Mouse (Mus musculus): ENCODE measurements around the gene Ptk6. TPM values are rescaled to one million over a fixed set of nuclear protein-coding genes. Genes with fewer than 3 reads are reported as not detected.

Gene Ptk6
- polyA plus RNA-seq, 1 experiment from 2014 or later, result not detected

GRCm38 (mm10) chr2:181237251-181238014, 34.8 kb upstream of the Ptk6 start:
- H3K9ac ChIP-seq, result no peak overlapping the region
- H3K9me3 ChIP-seq (replicated peaks), result no peaks in the 10 kb centered on the region
- H3K4me3 ChIP-seq, result no peak overlapping the region
- H3K36me3 ChIP-seq (ENCODE audit: poor library complexity, severe bottlenecking), result no peaks in the 10 kb centered on the region
- no peaks in the 10 kb centered on the region; the same call in 1 of the 2 replicates for H3K4me1 ChIP-seq
- ATAC-seq, result no peak
- WGBS, result 89% methylated on average over 17 of the region's 17 CpGs
- no peaks in the 10 kb centered on the region for H3K27me3 ChIP-seq
- no peak overlapping the region for H3K27ac ChIP-seq
- no peak overlapping the region for H3K4me2 ChIP-seq

DNA sequence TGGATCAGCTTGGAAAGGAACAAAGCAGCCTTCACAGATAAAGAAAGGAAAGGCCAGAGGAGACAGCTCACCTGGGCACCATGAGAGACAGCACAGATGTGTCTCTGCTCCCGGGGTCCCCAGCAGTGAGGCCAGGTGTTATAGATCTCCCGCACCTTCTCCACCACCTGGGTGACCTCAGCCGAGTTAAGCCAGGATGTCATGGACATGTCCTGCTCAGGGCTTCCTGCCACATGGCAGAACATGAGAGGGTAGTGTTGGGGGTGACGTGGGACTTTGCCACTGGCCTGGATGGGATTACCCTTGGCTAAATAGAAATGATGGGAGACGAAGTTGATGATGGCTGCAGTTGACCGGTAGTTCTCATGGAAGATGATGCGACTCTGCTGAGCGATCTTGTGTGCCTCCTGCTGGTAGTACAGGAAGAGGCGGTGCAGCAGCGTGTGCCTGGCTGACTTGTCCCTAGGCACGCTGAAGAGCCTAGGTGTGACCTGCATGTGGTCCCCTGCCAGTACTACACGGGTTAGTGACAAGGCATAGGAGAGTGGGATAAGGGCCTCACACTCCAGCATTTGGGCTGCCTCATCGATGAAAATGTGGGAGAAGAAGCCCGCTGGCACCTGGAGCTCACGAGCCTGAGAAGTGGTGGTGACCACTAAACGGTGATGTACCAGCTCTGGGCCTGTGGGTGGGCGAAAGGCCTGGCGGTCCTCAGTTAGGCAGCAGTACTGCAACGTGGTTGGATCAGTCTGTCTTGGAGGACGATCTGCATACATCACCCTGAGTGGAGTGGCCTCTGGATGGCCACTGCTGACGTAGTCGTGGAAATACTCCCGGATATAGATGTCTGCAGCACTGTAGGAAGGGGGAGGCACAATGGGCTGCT, 33.3 kb upstream of the Ptk6 start:
- H3K36me3 ChIP-seq (ENCODE audit: poor library complexity, severe bottlenecking), result no peaks in the 10 kb centered on the region
- H3K4me2 ChIP-seq, result no peak overlapping the region
- no peaks in the 10 kb centered on the region for H3K4me1 ChIP-seq
- H3K4me3 ChIP-seq, result no peak overlapping the region
- H3K27me3 ChIP-seq, result no peaks in the 10 kb centered on the region
- H3K9me3 ChIP-seq (replicated peaks), result no peaks in the 10 kb centered on the region
- H3K9ac ChIP-seq, result no peak overlapping the region
- 87% methylated on average over 23 of the region's 23 CpGs for WGBS
- ATAC-seq, result no peak
- no peak overlapping the region for H3K27ac ChIP-seq

DNA sequence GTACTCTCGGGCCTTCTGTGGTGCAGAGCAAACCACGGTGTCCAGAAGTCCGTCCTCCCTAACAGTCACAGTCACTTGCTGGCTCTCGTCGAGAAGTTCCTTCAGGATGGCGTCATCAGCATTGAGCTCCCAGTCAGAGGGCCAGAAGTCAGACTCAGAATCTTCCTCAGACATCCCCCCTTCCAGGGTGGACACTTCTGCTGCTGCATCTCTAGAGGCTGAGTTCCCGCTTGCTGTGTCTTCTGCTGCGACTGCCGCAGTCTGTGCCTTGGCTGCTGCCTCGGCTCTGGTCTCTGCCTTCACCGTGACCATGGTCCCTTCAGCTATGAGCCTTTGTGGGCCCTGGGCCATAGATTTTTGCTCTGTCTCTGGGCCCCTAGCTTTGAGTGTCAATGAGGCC, 32.1 kb upstream of the Ptk6 start:
- Histone ChIP-seq H3K27ac (no peak overlapping the region), H3K4me3 (no peak overlapping the region), H3K4me2 (no peak overlapping the region), H3K27me3 (no peaks in the 10 kb centered on the region), H3K36me3 (ENCODE audit: poor library complexity, severe bottlenecking) (no peaks in the 10 kb centered on the region), H3K4me1 (no peaks in the 10 kb centered on the region), H3K9me3 (replicated peaks) (no peaks in the 10 kb centered on the region), H3K9ac (no peak overlapping the region)
- 92% methylated on average over 11 of the region's 11 CpGs for WGBS
- no peak for ATAC-seq

GRCm38 (mm10) chr2:181233443-181233842, 30.9 kb upstream of the Ptk6 start:
- WGBS, result 90% methylated on average over 15 of the region's 15 CpGs

GRCm38 (mm10) chr2:181231171-181231570, 28.6 kb upstream of the Ptk6 start:
- Histone ChIP-seq H3K9ac (no peak overlapping the region), H3K4me2 (0 out of 2 replicates have a peak overlapping the region, but pooled peaks have one; percentile 2), H3K27me3 (no peaks in the 10 kb centered on the region), H3K4me1 (no peaks in the 10 kb centered on the region), H3K27ac (no peak overlapping the region), H3K4me3 (no peak overlapping the region), H3K9me3 (replicated peaks) (no peaks in the 10 kb centered on the region), H3K36me3 (ENCODE audit: poor library complexity, severe bottlenecking) (no peaks in the 10 kb centered on the region)
- ATAC-seq, result no peak
- 76% methylated on average over 20 of the region's 20 CpGs for WGBS

More at GRCm38 (mm10) chr2:181233443-181233842, 30.9 kb upstream of the Ptk6 start:
- no peaks in the 10 kb centered on the region for H3K4me1 ChIP-seq
- H3K4me2 ChIP-seq, result no peak overlapping the region
- H3K27me3 ChIP-seq, result no peaks in the 10 kb centered on the region
- H3K9ac ChIP-seq, result no peak overlapping the region
- ATAC-seq, result no peak
- no peak overlapping the region for H3K4me3 ChIP-seq
- no peaks in the 10 kb centered on the region for H3K36me3 ChIP-seq (ENCODE audit: poor library complexity, severe bottlenecking)
- H3K27ac ChIP-seq, result no peak overlapping the region
- no peaks in the 10 kb centered on the region for H3K9me3 ChIP-seq (replicated peaks)

GRCm38 (mm10) chr2:181228335-181228734, 25.7 kb upstream of the Ptk6 start:
- no peak overlapping the region for H3K9ac ChIP-seq
- no peaks in the 10 kb centered on the region for H3K27me3 ChIP-seq
- H3K27ac ChIP-seq, result no peak overlapping the region
- no peak for ATAC-seq
- no peak overlapping the region for H3K4me2 ChIP-seq
- no peaks in the 10 kb centered on the region for H3K36me3 ChIP-seq (ENCODE audit: poor library complexity, severe bottlenecking)
- H3K4me1 ChIP-seq, result no peaks in the 10 kb centered on the region
- no peak overlapping the region for H3K4me3 ChIP-seq
- WGBS, result 80% methylated on average over 1 of the region's 1 CpGs
- H3K9me3 ChIP-seq (replicated peaks), result no peaks in the 10 kb centered on the region

DNA sequence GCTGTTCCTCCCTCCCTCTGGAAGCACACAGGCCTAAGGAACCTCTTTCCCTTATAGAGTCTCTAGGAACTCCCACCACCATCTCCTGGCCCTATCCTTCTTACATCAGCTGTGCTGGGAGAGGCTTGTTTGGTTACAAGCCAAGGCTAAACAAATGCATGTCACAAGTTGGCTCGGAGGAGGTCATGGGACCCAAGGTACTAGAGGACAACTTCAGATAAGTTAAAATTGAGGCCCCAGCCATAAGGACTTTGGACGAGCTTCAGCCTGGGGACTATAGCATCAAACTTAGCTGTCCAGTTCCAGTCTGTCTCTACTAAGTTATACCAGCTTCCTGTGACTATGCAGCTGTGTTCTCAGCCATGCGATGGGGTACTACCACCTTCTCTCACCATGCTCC, 24.5 kb upstream of the Ptk6 start:
- H3K4me2 ChIP-seq, result no peak overlapping the region
- WGBS, result 87% methylated on average over 3 of the region's 3 CpGs
- no peak overlapping the region for H3K4me3 ChIP-seq
- no peak overlapping the region for H3K27ac ChIP-seq
- ATAC-seq, result no peak
- no peaks in the 10 kb centered on the region for H3K9me3 ChIP-seq (replicated peaks)
- no peak overlapping the region for H3K9ac ChIP-seq
- no peaks in the 10 kb centered on the region for H3K36me3 ChIP-seq (ENCODE audit: poor library complexity, severe bottlenecking)
- no peaks in the 10 kb centered on the region for H3K27me3 ChIP-seq
- H3K4me1 ChIP-seq, result no peaks in the 10 kb centered on the region

DNA sequence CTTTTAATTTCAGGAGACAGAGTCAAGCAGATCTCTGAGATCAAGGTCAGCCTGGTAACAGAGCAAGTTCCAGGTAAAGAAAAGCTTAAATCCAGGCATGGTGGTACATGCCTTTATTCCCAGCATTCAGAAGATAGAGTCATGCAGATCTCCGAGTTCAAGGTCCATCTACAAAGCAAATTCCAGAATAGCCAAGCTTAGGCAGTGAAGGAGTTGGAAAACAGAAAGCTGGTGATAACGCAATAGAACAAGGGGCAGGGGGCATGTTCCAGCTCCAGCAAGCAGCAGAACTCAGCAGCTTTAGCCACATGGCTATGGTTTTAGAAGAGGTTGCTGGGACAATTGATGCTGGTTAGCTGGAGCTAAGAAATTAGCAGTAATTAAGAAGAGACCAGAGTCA, 22.4 kb upstream of the Ptk6 start:
- Histone ChIP-seq H3K4me1 (peaks cover 5% of the 10 kb centered on the region), H3K4me3 (no peak overlapping the region), H3K9ac (no peak overlapping the region), H3K27ac (no peak overlapping the region), H3K4me2 (no peak overlapping the region), H3K36me3 (ENCODE audit: poor library complexity, severe bottlenecking) (no peaks in the 10 kb centered on the region), H3K9me3 (replicated peaks) (no peaks in the 10 kb centered on the region), H3K27me3 (peaks cover 3% of the 10 kb centered on the region; the same call in 1 of the 2 replicates)
- ATAC-seq, result no peak
- WGBS, result 79% methylated on average over 2 of the region's 2 CpGs

DNA sequence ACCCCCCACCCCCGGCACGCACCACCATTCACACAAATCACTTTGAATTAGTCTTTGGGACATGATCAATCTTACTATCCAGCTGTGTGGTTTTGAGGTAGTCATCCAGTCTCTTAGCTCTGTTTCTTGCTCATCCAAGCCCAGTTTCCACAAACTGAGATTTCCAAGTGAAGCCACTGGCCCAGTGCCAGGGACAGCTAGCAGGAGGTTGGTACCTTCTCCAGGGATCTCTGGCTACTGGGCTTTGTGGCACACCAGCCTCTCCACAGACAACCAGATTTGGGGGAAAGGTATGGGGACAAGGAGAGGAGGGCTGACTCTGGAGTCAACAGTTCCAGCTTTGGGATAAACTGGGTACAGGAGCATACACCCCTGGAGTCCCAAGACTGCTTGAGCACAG, 17.8 kb upstream of the Ptk6 start:
- no peak overlapping the region; the same call in 1 of the 2 replicates for H3K9ac ChIP-seq
- 51% methylated on average over 2 of the region's 2 CpGs for whole genome bisulfite sequencing
- H3K4me1 ChIP-seq, result peaks cover 12% of the 10 kb centered on the region
- no peak for ATAC-seq
- H3K27ac ChIP-seq, result no peak overlapping the region
- no peaks in the 10 kb centered on the region for H3K36me3 ChIP-seq (ENCODE audit: poor library complexity, severe bottlenecking)
- H3K4me3 ChIP-seq, result no peak overlapping the region; the same call in 1 of the 2 replicates
- peaks cover 9% of the 10 kb centered on the region; the same call in 1 of the 2 replicates for H3K27me3 ChIP-seq
- no peaks in the 10 kb centered on the region for H3K9me3 ChIP-seq (replicated peaks)
- peak overlapping the region; percentile 64 for H3K4me2 ChIP-seq

GRCm38 (mm10) chr2:181219538-181220216, 17.1 kb upstream of the Ptk6 start, which contains the start of gene Fndc11:
Fndc11 (plus strand) TSS chr2:181220013.
- H3K9ac ChIP-seq, result peak within 1 kb of the TSS; percentile 37; the same call in 1 of the 2 replicates
- peaks cover 9% of the 10 kb centered on the region for H3K27me3 ChIP-seq
- H3K4me1 ChIP-seq, result peaks cover 12% of the 10 kb centered on the region
- H3K36me3 ChIP-seq (ENCODE audit: poor library complexity, severe bottlenecking), result no peaks in the 10 kb centered on the region
- WGBS, result 5% methylated on average over 25 of the region's 25 CpGs
- no peaks in the 10 kb centered on the region for H3K9me3 ChIP-seq (replicated peaks)
- no peak within 1 kb of the TSS for H3K27ac ChIP-seq
- ATAC-seq, result peak; percentile 73
- H3K4me3 ChIP-seq, result peak within 1 kb of the TSS; percentile 30
- H3K4me2 ChIP-seq, result peak within 1 kb of the TSS; percentile 64

- Histone ChIP-seq H3K4me1 (peaks cover 12% of the 10 kb centered on the region), H3K4me3 (no peak overlapping the region), H3K9ac (no peak overlapping the region), H3K36me3 (ENCODE audit: poor library complexity, severe bottlenecking) (no peaks in the 10 kb centered on the region), H3K27ac (no peak overlapping the region), H3K9me3 (replicated peaks) (no peaks in the 10 kb centered on the region), H3K4me2 (no peak overlapping the region), H3K27me3 (peaks cover 15% of the 10 kb centered on the region)
- ATAC-seq, result no peak
- WGBS, result 66% methylated on average over 5 of the region's 5 CpGs
These were observed 16.4 kb upstream of the Ptk6 start for GRCm38 (mm10) chr2:181218881-181219485.
